Mouse (Mus musculus) spleen, adult 2 months (tissue): ENCODE measurements at regions not wholly inside any gene's neighbourhood (a gene's known extent, or its start where the extent isn't known, plus 50 kb on each side); places are given as distances from the start of the nearest gene placed in this dataset.

Experiments
- DNase-seq, 2 experiments: peaks; one replicate each; pipeline versions ENCODE4 v3.0.0 to v3.0.0-alpha.2; 2012 to 2021; ENCODE audit warnings: low spot score in 2 of 2, low read depth in 1 of 2
- H3K27ac ChIP-seq: fragments of 200-500 bp; 2 replicates; pipeline ENCODE4 v1.5.1; 2012; ENCODE audit warnings: low read length, inconsistent platforms; ENCODE audit not compliant: insufficient read depth
- H3K27me3 ChIP-seq: fragments of 200-500 bp; 2 replicates; pipeline ENCODE4 v1.6.1; 2012; ENCODE audit warnings: mild to moderate bottlenecking, moderate library complexity, low read length, inconsistent platforms; ENCODE audit not compliant: control insufficient read depth, insufficient read depth
- H3K36me3 ChIP-seq: fragments of 200-500 bp; 2 replicates; pipeline ENCODE4 v1.6.1; 2012; ENCODE audit warnings: mild to moderate bottlenecking, low read length, inconsistent platforms; ENCODE audit not compliant: control insufficient read depth, insufficient read depth
- H3K4me1 ChIP-seq: fragments of 200-500 bp; 2 replicates; pipeline ENCODE4 v1.6.1; 2011; ENCODE audit warnings: inconsistent platforms; ENCODE audit not compliant: control insufficient read depth, insufficient read depth, insufficient read length
- H3K4me3 ChIP-seq: fragments of 200-500 bp; 2 replicates; pipeline ENCODE4 v1.5.1; 2011; ENCODE audit warnings: mild to moderate bottlenecking, inconsistent platforms; ENCODE audit not compliant: insufficient read depth, insufficient read length; ENCODE audit errors: extremely low read depth
- CTCF ChIP-seq: fragments of 200-500 bp; IDR thresholded peaks from 2 replicates; pipeline ENCODE4 v1.5.1; 2011; ENCODE audit warnings: mild to moderate bottlenecking, inconsistent platforms; ENCODE audit not compliant: insufficient read depth, insufficient read length, insufficient replicate concordance; ENCODE audit errors: extremely low read depth
- POLR2A ChIP-seq: fragments of 200-500 bp; IDR thresholded peaks from 2 replicates; pipeline ENCODE4 v1.6.1; 2011; ENCODE audit warnings: low read depth, low read length, inconsistent platforms
- WGBS: fragments of 180-500 bp; shearing (Covaris S2); methylation state at CpG from one replicate; pipeline ENCODE4 v1.1.7; 2018; 5-methylcytosine and 5-hydroxymethylcytosine counted together

- DNase-seq = no peak
- WGBS = 43% methylated on average over 9 of the region's 9 CpGs
Observed at GRCm38 (mm10) chr5:129393606-129394255, 107.3 kb upstream of the Sfswap start.

DNA sequence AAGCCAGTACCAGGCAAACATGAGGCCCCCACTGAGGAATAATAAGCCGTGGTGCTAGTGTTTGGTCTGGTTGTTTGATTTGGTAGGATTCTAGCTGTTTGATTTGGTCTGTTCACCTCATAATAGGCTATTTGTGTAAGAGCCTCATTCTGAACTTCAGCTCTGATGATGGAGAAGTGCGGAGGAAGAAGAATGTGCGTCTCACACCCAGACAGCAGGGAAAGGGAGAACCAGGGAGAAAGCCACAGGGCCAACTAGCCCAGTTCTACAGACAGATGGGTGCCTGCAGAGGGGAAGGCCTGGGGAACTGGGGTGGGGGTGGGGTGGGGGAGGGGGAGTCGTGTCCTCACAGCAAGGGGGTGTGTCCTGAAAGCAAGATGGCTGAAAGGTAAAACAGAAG is 106.6 kb upstream of the Sfswap start:
- H3K27me3 ChIP-seq = no peaks in the 10 kb centered on the region
- DNase-seq = no peak
- 69% methylated on average over 4 of the region's 4 CpGs for WGBS

More at GRCm38 (mm10) chr5:129393606-129394255, 107.3 kb upstream of the Sfswap start:
- H3K27ac ChIP-seq = no peak overlapping the region
- no peaks in the 10 kb centered on the region for H3K4me1 ChIP-seq
- H3K27me3 ChIP-seq = no peaks in the 10 kb centered on the region
- H3K36me3 ChIP-seq = no peaks in the 10 kb centered on the region
- no peak for TF ChIP-seq POLR2A
- no peak for TF ChIP-seq CTCF
- no peak overlapping the region for H3K4me3 ChIP-seq

GRCm38 (mm10) chr5:129397311-129397710 is 103.7 kb upstream of the Sfswap start:
- Histone ChIP-seq H3K4me3 (no peak overlapping the region), H3K27me3 (no peaks in the 10 kb centered on the region), H3K4me1 (no peaks in the 10 kb centered on the region), H3K27ac (no peak overlapping the region), H3K36me3 (no peaks in the 10 kb centered on the region)
- WGBS = 57% methylated on average over 1 of the region's 1 CpGs
- TF ChIP-seq POLR2A = no peak
- no peak for TF ChIP-seq CTCF
- DNase-seq = no peak

More for the DNA sequence above, 106.6 kb upstream of the Sfswap start:
- Histone ChIP-seq H3K4me1 (no peaks in the 10 kb centered on the region), H3K36me3 (no peaks in the 10 kb centered on the region), H3K4me3 (no peak overlapping the region), H3K27ac (no peak overlapping the region)
- TF ChIP-seq POLR2A (no peak), CTCF (no peak)

DNA sequence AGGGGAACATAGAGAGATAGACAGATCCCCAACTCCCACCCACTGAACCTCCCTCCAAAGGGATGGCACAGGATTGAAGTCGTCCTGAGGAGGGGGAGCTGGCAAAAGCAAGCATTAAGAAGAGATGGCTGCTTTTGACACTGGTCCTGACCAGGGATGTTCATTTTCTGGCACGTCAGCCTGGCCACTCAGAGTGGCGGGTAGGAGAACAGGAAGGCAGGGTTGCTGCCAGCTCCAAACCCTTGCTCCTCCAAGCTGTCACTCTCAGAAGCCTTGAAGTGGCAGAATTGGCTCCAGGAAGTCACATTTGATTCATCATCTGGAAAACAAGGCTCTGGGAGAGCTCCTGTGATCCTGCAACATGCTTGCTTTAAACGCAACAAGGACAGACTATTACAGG is 94.8 kb upstream of the Sfswap start:
- whole genome bisulfite sequencing = 60% methylated on average over 4 of the region's 4 CpGs
- Histone ChIP-seq H3K4me3 (no peak overlapping the region), H3K27me3 (no peaks in the 10 kb centered on the region), H3K27ac (no peak overlapping the region), H3K36me3 (no peaks in the 10 kb centered on the region), H3K4me1 (no peaks in the 10 kb centered on the region)
- TF ChIP-seq POLR2A = no peak
- no peak for TF ChIP-seq CTCF
- DNase-seq = no peak

GRCm38 (mm10) chr5:129409440-129410004 is 91.5 kb upstream of the Sfswap start:
- 82% methylated on average over 14 of the region's 14 CpGs for WGBS
- DNase-seq = no peak
- no peaks in the 10 kb centered on the region for H3K36me3 ChIP-seq
- no peaks in the 10 kb centered on the region for H3K27me3 ChIP-seq
- no peak for TF ChIP-seq POLR2A
- no peak for TF ChIP-seq CTCF
- H3K27ac ChIP-seq = no peak overlapping the region
- no peaks in the 10 kb centered on the region for H3K4me1 ChIP-seq
- no peak overlapping the region for H3K4me3 ChIP-seq

DNA sequence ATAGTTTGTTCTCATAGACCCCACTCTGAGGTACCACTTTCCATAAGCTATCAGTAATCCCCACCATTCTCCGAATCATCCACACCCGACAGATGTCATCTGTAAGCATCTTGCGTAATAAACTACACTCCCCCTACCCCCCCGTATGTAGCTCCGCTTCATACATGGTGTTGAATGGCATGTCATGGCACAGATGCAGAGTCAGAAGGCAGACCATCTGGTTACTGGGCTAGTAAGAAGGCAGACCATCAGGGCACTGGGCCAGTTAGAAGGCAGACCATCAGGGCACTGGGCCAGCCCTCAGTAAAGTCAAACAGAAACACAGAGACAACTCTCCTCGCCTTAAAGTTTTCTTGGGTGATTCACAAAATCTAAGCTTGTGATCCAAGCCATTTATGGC is 88.9 kb upstream of the Sfswap start:
- Histone ChIP-seq H3K27ac (no peak overlapping the region), H3K4me1 (no peaks in the 10 kb centered on the region), H3K36me3 (no peaks in the 10 kb centered on the region), H3K27me3 (no peaks in the 10 kb centered on the region), H3K4me3 (no peak overlapping the region)
- TF ChIP-seq POLR2A (no peak), CTCF (no peak)
- WGBS = 93% methylated on average over 6 of the region's 6 CpGs
- no peak for DNase-seq

- 49% methylated on average over 12 of the region's 12 CpGs for WGBS
- DNase-seq = no peak
- Histone ChIP-seq H3K27ac (peak overlapping the region; percentile 64; the same call in 1 of the 2 replicates), H3K27me3 (no peaks in the 10 kb centered on the region), H3K4me1 (no peaks in the 10 kb centered on the region), H3K36me3 (no peaks in the 10 kb centered on the region), H3K4me3 (no peak overlapping the region)
- TF ChIP-seq POLR2A (no peak), CTCF (no peak)
Observed at GRCm38 (mm10) chr5:129414960-129415706, 85.9 kb upstream of the Sfswap start.
